Mouse (Mus musculus) kidney, postnatal 14 days (tissue): Measurements from ENCODE around the gene Rps15a.
A peak's percentile ranks its signal among the peaks of the same experiment; 100 is the strongest.

Source experiments
- DNase-seq: peaks from one replicate; pipeline ENCODE4 v3.0.0; 2022; ENCODE audit warnings: mixed read lengths

Gene Rps15a

GRCm38 (mm10) chr7:118113541-118114297 lies 2.3 kb downstream of the Rps15a start:
- DNase-seq, result no peak

GRCm38 (mm10) chr7:118111128-118111527 lies 4.9 kb downstream of the Rps15a start:
- DNase-seq, result no peak

GRCm38 (mm10) chr7:118107671-118108070 lies 8.3 kb downstream of the Rps15a start:
- DNase-seq, result no peak

- no peak for DNase-seq
Measured at GRCm38 (mm10) chr7:118104458-118105052, 11.4 kb downstream of the Rps15a start.

GRCm38 (mm10) chr7:118103462-118104379 lies 12.3 kb downstream of the Rps15a start:
- no peak for DNase-seq

- no peak for DNase-seq
Measured at GRCm38 (mm10) chr7:118102678-118103461, 13.1 kb downstream of the Rps15a start.

- peak; percentile 33 for DNase-seq
Measured at GRCm38 (mm10) chr7:118102231-118102630, 13.8 kb downstream of the Rps15a start.

- DNase-seq, result no peak
Measured at GRCm38 (mm10) chr7:118097615-118098014, 18.4 kb downstream of the Rps15a start.

GRCm38 (mm10) chr7:118079987-118080386 lies 36.0 kb downstream of the Rps15a start:
- no peak for DNase-seq

- DNase-seq, result no peak
Measured at GRCm38 (mm10) chr7:118079097-118079496, 36.9 kb downstream of the Rps15a start.

GRCm38 (mm10) chr7:118067261-118067660 lies 48.7 kb downstream of the Rps15a start:
- no peak for DNase-seq

GRCm38 (mm10) chr7:118056300-118056699 lies 59.7 kb downstream of the Rps15a start:
- DNase-seq, result no peak
